Mouse (Mus musculus) cerebellum, adult 11-12 months (tissue): ENCODE measurements at regions not wholly inside any gene's neighbourhood (a gene's known extent, or its start where the extent isn't known, plus 50 kb on each side); places are given as distances from the start of the nearest gene placed in this dataset.

Source experiments
- DNase-seq: peaks from one replicate; pipeline ENCODE4 v3.0.0; 2022

DNA sequence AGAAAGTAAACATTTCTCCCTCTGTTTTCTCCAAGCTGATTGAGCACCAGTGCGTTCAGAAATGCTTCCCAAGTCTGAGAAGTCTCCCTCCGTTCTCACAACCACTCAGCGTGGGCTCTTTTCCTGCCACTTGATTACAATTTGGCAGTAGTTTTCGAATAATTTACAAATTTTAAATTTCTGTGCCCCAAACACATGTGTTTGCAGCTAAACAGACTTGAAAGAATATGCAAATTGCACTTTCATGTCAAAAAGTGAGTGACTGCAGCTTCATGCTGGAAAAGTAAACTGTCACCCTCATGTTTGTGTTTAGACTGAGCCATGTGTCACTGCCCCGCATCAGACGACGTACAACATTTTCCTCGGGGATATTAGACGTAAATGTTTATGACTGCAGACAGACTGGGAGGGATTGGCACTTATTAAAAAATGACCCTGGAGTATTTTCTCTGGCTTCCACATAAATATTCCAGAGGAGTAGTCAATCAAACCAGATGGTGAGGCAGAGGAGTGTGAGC, 70.6 kb upstream of the Six2 start:
- no peak for DNase-seq

DNA sequence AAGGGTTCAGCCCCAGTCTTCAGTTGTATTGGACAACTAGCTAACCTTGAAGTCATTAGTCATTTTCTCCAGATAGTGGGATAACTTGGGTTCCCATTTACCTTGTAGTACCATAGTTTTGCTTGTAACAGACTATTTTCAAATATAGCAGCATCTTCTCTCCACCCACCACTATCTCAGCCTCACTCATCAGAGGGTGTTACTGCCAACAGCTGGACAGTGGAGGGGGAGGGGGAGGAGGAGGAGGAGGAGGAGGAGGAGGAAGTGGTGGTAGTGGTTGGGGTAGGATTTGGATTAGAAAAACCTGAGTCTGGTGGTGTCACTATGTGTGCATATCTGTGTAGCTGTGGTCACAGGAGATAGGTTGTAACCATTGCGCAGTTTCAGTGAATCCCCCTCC, 69.6 kb upstream of the Six2 start:
- DNase-seq: no peak

DNA sequence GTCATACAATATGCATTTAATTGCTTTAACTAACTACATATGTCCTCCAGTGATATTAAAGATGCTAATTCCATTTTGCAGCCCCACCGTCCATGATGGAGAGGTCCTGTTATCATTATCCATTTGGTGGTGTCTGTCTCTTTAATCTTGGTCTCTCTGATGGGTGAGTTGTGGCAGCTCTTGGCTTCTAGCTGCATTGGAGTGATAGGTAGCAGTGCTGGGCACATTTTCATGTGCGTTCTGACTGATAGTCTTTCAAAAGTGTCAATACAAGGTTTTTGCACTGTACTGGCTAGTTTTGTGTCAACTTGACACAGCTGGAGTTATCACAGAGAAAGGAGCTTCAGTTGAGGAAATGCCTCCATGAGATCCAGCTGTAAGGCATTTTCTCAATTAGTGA, 67.5 kb upstream of the Six2 start:
- DNase-seq: no peak

- no peak for DNase-seq
Measured at GRCm38 (mm10) chr17:85748649-85749081, 60.6 kb upstream of the Six2 start.

GRCm38 (mm10) chr17:85747976-85748648, 60.0 kb upstream of the Six2 start:
- no peak for DNase-seq
